Mouse (Mus musculus): ENCODE results near the gene Gpr179. TPM values are rescaled to one million over a fixed set of nuclear protein-coding genes. Genes with fewer than 3 reads are reported as not detected.

Gene Gpr179
- total and polyA plus RNA-seq, 2 experiments: not detected

DNA sequence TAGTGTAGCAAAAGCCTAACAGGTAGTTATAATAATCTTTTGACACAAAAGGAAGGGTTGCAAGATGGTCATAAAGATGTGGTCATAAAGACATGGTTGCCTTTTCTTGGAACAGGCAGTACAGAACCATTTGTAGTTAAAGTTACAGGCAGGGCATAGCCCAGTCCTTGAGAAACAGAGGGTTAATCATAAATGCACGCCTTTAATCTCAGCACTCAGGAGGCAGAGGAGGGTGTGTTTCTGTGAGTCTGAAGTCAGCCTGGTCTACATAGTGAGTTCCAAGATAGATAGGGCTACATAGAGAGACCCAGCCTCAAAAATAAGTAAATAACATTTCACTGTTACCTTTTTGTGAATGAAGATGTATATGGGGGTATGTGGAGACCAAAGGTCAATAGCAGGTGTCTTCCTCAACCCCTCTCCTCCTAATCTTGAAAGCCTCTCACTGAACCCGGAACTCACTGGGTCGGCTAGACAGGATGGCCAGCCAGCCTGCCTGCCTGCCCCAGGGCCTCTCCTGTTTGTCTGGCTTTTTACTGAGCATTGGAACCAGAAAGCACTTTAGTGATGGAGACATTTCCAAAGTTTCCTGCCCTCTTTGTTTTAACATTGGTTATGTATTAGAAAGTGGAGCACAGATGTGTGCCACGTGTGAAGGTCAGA, 1.2 kb upstream of the Gpr179 start:
- Histone ChIP-seq H3K4me3 (ENCODE audit: insufficient read depth, low read depth, low read length) (no peak overlapping the region), H3K4me1 (ENCODE audit: control insufficient read depth, insufficient read depth, low read length) (no peaks in the 10 kb centered on the region), H3K27me3 (ENCODE audit: control insufficient read depth, insufficient read depth, low read length) (no peaks in the 10 kb centered on the region), H3K36me3 (ENCODE audit: control insufficient read depth, insufficient read depth, low read length) (no peaks in the 10 kb centered on the region), H3K27ac (replicated peaks; ENCODE audit: insufficient read depth, low read depth, low read length) (no peak overlapping the region), H3K9ac (ENCODE audit: low read depth, low read length) (no peak overlapping the region), H3K79me2 (ENCODE audit: control insufficient read depth, insufficient read depth, low read length) (no peaks in the 10 kb centered on the region)
- TF ChIP-seq CTCF (IDR thresholded peaks at IDR 0.05; ENCODE audit: low read depth, low read length) (no peak), POLR2A (IDR thresholded peaks at IDR 0.05; ENCODE audit: extremely low read depth, insufficient read depth, low read length) (no peak)
- DNase-seq (ENCODE audit: extremely low read depth, low read depth, low spot score): no peak
- 78% methylated on average over 4 of the region's 4 CpGs for WGBS

DNA sequence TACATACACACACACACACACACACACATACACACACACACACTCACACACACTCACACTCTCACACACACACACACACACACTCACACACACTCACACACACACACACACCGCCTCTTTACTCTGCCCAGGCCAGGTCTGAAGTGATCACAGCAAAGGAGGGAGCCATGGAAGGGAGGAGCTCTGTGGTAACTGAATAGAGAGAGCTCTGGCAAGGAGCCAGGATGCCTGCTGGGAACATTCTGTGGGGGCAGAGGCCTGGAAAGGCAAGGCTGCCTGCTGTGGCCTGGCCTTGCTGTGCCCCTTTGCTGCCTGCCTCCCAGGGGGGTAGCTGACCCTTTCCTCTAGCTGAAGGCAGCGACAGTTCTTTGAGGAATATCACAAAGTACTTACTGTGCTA, 1.8 kb downstream of the Gpr179 start:
- WGBS: 56% methylated on average over 2 of the region's 2 CpGs

GRCm38 (mm10) chr11:97347291-97347690, 4.6 kb downstream of the Gpr179 start:
- H3K36me3 ChIP-seq (ENCODE audit: control insufficient read depth, insufficient read depth, low read length): no peaks in the 10 kb centered on the region
- TF ChIP-seq CTCF (IDR thresholded peaks at IDR 0.05; ENCODE audit: low read depth, low read length) (no peak), POLR2A (IDR thresholded peaks at IDR 0.05; ENCODE audit: extremely low read depth, insufficient read depth, low read length) (no peak)
- H3K9ac ChIP-seq (ENCODE audit: low read depth, low read length): no peak overlapping the region
- H3K27me3 ChIP-seq (ENCODE audit: control insufficient read depth, insufficient read depth, low read length): no peaks in the 10 kb centered on the region
- DNase-seq (ENCODE audit: extremely low read depth, low read depth, low spot score): no peak
- H3K27ac ChIP-seq (replicated peaks; ENCODE audit: insufficient read depth, low read depth, low read length): no peak overlapping the region
- 70% methylated on average over 9 of the region's 9 CpGs for WGBS
- no peaks in the 10 kb centered on the region for H3K79me2 ChIP-seq (ENCODE audit: control insufficient read depth, insufficient read depth, low read length)
- H3K4me1 ChIP-seq (ENCODE audit: control insufficient read depth, insufficient read depth, low read length): no peaks in the 10 kb centered on the region
- no peak overlapping the region for H3K4me3 ChIP-seq (ENCODE audit: insufficient read depth, low read depth, low read length)

More for the DNA sequence above, 1.8 kb downstream of the Gpr179 start:
- H3K27ac ChIP-seq (replicated peaks; ENCODE audit: insufficient read depth, low read depth, low read length): no peak overlapping the region
- no peaks in the 10 kb centered on the region for H3K4me1 ChIP-seq (ENCODE audit: control insufficient read depth, insufficient read depth, low read length)
- H3K9ac ChIP-seq (ENCODE audit: low read depth, low read length): no peak overlapping the region
- H3K27me3 ChIP-seq (ENCODE audit: control insufficient read depth, insufficient read depth, low read length): no peaks in the 10 kb centered on the region
- H3K79me2 ChIP-seq (ENCODE audit: control insufficient read depth, insufficient read depth, low read length): no peaks in the 10 kb centered on the region
- no peak for TF ChIP-seq CTCF (IDR thresholded peaks at IDR 0.05; ENCODE audit: low read depth, low read length)
- TF ChIP-seq POLR2A (IDR thresholded peaks at IDR 0.05; ENCODE audit: extremely low read depth, insufficient read depth, low read length): no peak
- no peaks in the 10 kb centered on the region for H3K36me3 ChIP-seq (ENCODE audit: control insufficient read depth, insufficient read depth, low read length)
- no peak for DNase-seq (ENCODE audit: extremely low read depth, low read depth, low spot score)
- no peak overlapping the region for H3K4me3 ChIP-seq (ENCODE audit: insufficient read depth, low read depth, low read length)

GRCm38 (mm10) chr11:97346383-97346782, 5.5 kb downstream of the Gpr179 start:
- TF ChIP-seq POLR2A (IDR thresholded peaks at IDR 0.05; ENCODE audit: extremely low read depth, insufficient read depth, low read length) (no peak), CTCF (IDR thresholded peaks at IDR 0.05; ENCODE audit: low read depth, low read length) (no peak)
- H3K27me3 ChIP-seq (ENCODE audit: control insufficient read depth, insufficient read depth, low read length): no peaks in the 10 kb centered on the region
- no peaks in the 10 kb centered on the region for H3K36me3 ChIP-seq (ENCODE audit: control insufficient read depth, insufficient read depth, low read length)
- H3K9ac ChIP-seq (ENCODE audit: low read depth, low read length): no peak overlapping the region
- 84% methylated on average over 9 of the region's 9 CpGs for WGBS
- no peak for DNase-seq (ENCODE audit: extremely low read depth, low read depth, low spot score)
- H3K27ac ChIP-seq (replicated peaks; ENCODE audit: insufficient read depth, low read depth, low read length): no peak overlapping the region
- no peaks in the 10 kb centered on the region for H3K4me1 ChIP-seq (ENCODE audit: control insufficient read depth, insufficient read depth, low read length)
- H3K79me2 ChIP-seq (ENCODE audit: control insufficient read depth, insufficient read depth, low read length): no peaks in the 10 kb centered on the region
- no peak overlapping the region for H3K4me3 ChIP-seq (ENCODE audit: insufficient read depth, low read depth, low read length)

GRCm38 (mm10) chr11:97345446-97345845, 6.4 kb downstream of the Gpr179 start:
- H3K27me3 ChIP-seq (ENCODE audit: control insufficient read depth, insufficient read depth, low read length): no peaks in the 10 kb centered on the region
- no peaks in the 10 kb centered on the region for H3K4me1 ChIP-seq (ENCODE audit: control insufficient read depth, insufficient read depth, low read length)
- WGBS: 73% methylated on average over 10 of the region's 10 CpGs
- H3K27ac ChIP-seq (replicated peaks; ENCODE audit: insufficient read depth, low read depth, low read length): no peak overlapping the region
- TF ChIP-seq POLR2A (IDR thresholded peaks at IDR 0.05; ENCODE audit: extremely low read depth, insufficient read depth, low read length): no peak
- no peak for TF ChIP-seq CTCF (IDR thresholded peaks at IDR 0.05; ENCODE audit: low read depth, low read length)
- H3K9ac ChIP-seq (ENCODE audit: low read depth, low read length): no peak overlapping the region
- H3K4me3 ChIP-seq (ENCODE audit: insufficient read depth, low read depth, low read length): no peak overlapping the region
- no peaks in the 10 kb centered on the region for H3K79me2 ChIP-seq (ENCODE audit: control insufficient read depth, insufficient read depth, low read length)
- no peaks in the 10 kb centered on the region for H3K36me3 ChIP-seq (ENCODE audit: control insufficient read depth, insufficient read depth, low read length)
- no peak for DNase-seq (ENCODE audit: extremely low read depth, low read depth, low spot score)

GRCm38 (mm10) chr11:97343619-97344018, 8.3 kb downstream of the Gpr179 start:
- Histone ChIP-seq H3K27me3 (ENCODE audit: control insufficient read depth, insufficient read depth, low read length) (no peaks in the 10 kb centered on the region), H3K9ac (ENCODE audit: low read depth, low read length) (no peak overlapping the region), H3K4me1 (ENCODE audit: control insufficient read depth, insufficient read depth, low read length) (no peaks in the 10 kb centered on the region), H3K27ac (replicated peaks; ENCODE audit: insufficient read depth, low read depth, low read length) (no peak overlapping the region), H3K36me3 (ENCODE audit: control insufficient read depth, insufficient read depth, low read length) (no peaks in the 10 kb centered on the region), H3K79me2 (ENCODE audit: control insufficient read depth, insufficient read depth, low read length) (no peaks in the 10 kb centered on the region), H3K4me3 (ENCODE audit: insufficient read depth, low read depth, low read length) (no peak overlapping the region)
- WGBS: 31% methylated on average over 17 of the region's 17 CpGs
- no peak for TF ChIP-seq POLR2A (IDR thresholded peaks at IDR 0.05; ENCODE audit: extremely low read depth, insufficient read depth, low read length)
- peak; percentile 79 for TF ChIP-seq CTCF (IDR thresholded peaks at IDR 0.05; ENCODE audit: low read depth, low read length)
- peak; percentile 24 for DNase-seq (ENCODE audit: extremely low read depth, low read depth, low spot score)
